Mouse (Mus musculus) embryo, embryonic 9.5 days (tissue): ENCODE results near the gene Tmed6.
"Not testable (repeated sequence)": the region's sequence is repeated elsewhere in the genome, so short reads cannot be mapped to it uniquely, and the experiment has no call there.

Source experiments
- DNase-seq: peaks from one replicate; pipeline ENCODE4 v3.0.0-alpha.2; 2017; ENCODE audit errors: extremely low spot score

Gene Tmed6

DNA sequence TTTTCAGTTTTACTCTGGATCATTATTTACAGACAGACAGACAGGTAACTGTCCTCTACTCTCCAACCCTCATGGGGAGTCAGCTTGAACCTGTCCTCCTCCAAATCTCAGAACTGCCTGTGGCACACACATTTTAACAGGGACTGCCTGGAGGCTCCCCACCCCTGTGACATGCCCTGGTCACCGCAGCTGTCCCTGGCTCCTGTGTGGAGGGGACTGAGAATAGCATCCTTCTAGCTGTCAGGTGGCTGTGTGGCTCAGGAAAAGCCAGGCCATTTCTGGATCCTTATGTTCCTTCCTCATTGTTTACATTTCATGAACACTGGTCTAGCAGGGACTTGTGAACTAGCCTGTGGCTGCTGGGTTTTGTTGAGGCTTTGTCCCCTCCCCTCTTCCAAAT lies 8.7 kb upstream of the Tmed6 start:
- no peak for DNase-seq

DNA sequence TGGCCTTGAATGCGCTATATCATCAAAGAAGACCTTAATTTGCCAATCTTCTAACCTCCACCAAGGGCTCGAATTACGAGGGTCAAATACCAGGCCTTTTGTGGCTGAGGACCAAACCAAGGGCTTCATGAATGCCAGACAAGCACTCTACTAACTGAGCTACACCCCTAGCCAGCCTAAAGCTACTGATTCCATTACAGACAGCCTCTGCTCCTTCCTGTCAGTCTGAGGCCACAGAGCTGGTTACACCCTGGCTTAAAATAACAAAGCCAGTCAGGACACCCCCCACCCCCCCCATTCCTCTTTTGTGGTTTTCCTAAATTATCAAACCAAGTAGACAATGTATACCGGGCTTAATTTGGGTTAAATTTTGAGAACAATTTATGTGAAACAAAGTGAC lies 8.3 kb upstream of the Tmed6 start:
- DNase-seq = no peak

DNA sequence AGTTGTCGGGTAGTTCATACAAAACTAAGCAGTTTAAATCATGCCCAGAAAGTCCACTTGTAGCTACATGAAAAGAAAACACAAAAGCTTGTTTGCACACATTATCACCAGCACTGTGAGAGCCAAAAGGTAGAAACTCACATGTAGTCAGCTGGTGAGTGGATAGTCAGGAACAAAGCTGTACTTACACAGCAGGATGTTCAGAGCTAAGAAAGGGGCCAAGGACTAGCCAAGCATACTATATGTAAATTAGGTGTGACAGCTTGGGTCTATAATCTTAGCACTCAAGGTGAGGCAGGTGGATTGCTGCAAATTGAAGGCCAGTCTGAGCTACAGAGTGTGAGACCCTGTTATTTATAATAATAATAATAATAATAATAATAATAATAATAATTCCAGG lies 2.8 kb downstream of the Tmed6 start:
- DNase-seq = no peak

- DNase-seq = no peak
These were observed 8.5 kb downstream of the Tmed6 start for GRCm38 (mm10) chr8:107056973-107057369.

- peak; percentile 95 for DNase-seq
These were observed 9.1 kb downstream of the Tmed6 start, which contains the start of the genes Cog8 and Nip7 for GRCm38 (mm10) chr8:107056076-107056972. Cog8 (minus strand) TSS chr8:107056689. Nip7 (plus strand) TSS chr8:107056877.

GRCm38 (mm10) chr8:107052046-107052445 lies 13.4 kb downstream of the Tmed6 start:
- DNase-seq = no peak

DNA sequence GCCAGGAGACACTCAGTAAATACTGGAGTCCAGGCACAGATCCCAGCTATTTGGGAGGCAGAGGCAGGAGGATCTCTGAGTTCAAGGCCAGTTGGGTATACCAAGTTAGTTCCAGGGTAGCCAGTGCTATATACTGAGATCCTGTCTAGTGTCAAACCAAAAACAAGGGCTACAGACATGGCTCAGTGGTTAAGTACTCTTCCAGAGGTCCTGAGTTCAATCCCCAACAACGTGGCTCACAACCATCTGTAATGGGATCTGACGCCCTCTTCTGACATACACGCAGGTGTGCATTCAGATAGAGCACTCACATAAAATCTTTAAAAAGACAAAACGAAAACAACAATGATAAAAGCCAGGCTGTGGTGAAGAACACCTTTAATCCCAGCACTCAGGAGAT lies 16.0 kb downstream of the Tmed6 start:
- DNase-seq = no peak

- DNase-seq = peak; percentile 78
These were observed 17.1 kb downstream of the Tmed6 start, which contains the start of gene Pdf for GRCm38 (mm10) chr8:107048061-107048941. Pdf (minus strand) TSS chr8:107048614.

DNA sequence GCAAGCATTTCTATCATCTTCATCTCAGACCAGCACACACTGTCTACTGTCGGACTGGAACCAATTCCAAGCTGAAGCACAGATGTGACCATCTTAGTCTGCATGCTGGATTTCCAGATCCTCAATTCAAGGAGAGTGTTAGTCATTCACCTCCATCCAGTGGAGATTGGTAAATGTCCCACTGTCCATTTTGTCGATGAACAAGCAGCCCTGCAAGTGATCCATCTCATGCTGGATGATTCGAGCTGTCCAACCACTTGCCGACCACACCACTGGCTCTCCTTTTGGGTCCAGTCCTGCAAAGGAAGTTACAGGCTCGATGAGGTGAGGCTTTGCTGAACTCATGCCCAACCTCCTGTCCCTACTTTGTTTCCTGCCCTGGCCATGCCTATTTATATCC lies 18.5 kb downstream of the Tmed6 start:
- no peak for DNase-seq

DNA sequence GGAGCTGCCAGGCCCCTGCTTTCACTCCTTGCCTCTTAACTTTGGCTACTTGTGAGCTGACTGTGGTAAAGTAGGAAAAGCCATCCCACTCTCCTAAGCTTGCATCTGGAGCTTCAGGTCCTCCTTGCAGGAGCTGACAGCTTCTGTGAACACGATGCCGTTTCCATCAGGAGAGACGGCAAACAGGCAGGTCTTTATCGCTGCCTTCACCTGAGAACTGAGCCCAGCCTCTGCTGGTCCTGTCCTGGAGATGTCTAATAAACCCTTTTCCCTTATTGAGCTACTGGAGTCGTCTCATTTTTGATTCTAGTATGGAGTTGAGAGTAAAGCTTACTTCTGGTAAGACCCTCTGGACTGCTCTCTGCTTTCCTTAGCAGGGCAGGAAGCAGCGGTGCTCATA lies 20.0 kb downstream of the Tmed6 start:
- DNase-seq = no peak

DNA sequence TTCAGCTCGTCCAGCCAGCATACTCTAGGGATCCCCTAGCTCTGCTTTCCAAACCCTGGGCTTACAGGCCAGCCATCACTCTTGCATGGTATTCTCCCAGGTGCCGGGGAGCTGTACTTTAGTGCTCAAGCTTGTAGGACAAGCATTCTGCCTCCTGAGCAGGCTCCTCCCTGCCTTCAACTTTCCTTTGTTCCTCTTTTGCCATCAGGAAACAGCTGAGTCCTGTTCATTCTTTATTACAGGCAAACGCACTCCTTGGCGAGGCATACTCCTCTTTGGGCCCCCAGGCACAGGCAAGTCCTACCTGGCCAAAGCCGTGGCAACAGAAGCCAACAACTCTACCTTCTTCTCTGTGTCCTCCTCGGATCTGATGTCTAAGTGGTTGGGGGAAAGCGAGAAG lies 24.8 kb downstream of the Tmed6 start:
- no peak for DNase-seq

DNA sequence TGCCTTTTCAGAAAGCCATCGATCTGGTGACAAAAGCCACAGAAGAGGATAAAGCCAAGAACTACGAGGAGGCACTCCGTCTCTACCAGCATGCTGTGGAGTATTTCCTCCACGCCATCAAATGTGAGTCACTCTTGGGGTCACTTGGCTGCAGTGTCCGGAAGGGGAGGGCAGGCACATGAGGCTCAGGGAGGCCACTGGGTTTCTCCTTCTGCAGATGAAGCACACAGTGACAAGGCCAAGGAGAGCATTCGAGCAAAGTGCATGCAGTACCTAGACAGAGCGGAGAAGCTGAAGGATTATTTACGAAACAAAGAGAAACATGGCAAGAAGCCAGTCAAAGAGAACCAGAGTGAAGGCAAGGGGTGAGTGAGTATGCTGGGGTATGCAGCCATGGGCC lies 28.8 kb downstream of the Tmed6 start:
- no peak for DNase-seq

DNA sequence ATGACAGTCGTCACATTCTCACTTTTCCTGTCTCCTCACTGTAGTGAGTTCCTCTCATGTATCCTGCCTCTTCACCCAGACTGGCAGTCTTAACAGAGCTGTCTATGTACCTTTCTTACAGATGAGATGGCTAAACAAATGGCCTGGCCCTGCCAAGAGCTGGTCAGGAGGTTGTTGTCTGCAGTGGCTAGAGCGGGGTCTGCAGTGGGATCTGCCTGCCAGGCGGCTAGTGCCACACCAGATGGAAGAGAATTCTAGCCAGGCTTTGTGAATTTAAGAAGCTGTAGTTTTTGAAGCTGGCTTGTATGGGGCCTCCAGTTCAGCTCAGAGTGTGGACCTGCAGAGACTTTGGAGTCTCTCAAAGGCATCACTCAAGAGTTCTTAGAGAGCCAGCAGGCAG lies 29.8 kb downstream of the Tmed6 start:
- DNase-seq = no peak

GRCm38 (mm10) chr8:107033609-107034008 lies 31.8 kb downstream of the Tmed6 start:
- not testable (repeated sequence) for DNase-seq

- no peak for DNase-seq
These were observed 33.8 kb downstream of the Tmed6 start for GRCm38 (mm10) chr8:107031577-107032090.

DNA sequence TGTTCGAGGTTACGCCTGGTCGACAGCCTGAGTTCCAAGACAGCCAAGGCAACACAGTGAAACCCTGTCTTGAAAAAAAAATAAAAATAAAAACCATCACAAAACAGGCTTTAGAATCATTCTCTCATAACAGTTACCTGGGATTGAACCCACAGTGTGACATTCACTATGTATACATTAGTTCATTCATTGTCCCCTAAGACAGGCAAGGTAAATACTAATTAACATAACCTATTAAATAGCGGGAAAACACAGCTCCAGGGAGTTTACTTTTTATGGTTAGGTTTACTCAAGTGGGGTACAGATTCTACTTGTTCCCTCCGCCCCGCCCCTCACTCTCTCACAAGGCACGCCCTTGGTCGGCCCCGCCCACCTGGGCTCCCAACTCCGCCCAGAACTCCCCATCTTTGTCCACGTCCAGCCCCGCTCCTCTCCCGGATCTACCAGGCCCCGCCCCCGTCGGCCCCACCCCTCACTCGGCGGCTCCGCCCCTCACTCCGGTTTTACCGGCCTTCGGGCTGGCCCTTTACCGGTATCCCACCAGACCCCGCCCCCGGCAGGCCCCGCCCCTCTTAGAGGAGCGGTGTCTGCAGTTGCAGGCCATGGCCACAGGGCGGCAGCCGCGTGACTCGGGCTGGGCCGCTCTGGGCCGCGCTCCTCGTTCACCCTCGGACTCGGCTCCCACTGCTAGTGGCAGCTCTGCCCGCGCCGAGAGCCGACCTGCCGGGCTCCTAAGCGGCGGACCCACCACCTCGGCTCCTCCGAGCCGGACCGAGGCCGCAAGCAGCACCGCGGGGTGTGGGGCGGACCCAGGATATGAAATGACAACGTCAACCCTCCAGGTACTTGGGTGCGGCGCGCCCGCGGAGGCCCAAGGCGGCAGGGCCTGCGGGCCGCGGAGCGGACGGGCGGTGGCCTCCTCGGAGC lies 34.5 kb downstream of the Tmed6 start, which contains the start of gene Vps4a:
Vps4a (plus strand) TSS at position 573 of the 927 bp plus-strand sequence.
- peak; percentile 99 for DNase-seq

DNA sequence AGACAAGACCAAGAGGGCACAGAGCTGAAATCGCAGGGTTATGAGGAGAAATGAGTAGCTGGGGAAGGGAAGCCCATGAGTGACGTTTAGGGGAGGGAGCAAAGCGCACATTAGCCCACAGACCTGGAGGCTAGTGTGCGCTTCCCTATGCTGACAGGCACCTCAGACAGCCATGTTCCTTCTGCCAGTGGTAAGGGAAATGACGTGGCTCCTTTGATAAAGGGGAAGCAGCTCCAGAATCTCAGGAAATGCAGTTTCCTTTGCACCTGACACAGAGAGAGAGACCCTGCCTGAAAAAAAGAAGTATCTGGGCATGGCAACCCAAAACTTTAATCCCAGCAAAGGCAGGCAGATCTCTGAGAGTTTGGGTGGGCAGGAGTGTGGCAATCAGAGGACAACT lies 35.4 kb downstream of the Tmed6 start:
- DNase-seq = no peak

GRCm38 (mm10) chr8:107029310-107029709 lies 36.1 kb downstream of the Tmed6 start:
- DNase-seq = no peak

DNA sequence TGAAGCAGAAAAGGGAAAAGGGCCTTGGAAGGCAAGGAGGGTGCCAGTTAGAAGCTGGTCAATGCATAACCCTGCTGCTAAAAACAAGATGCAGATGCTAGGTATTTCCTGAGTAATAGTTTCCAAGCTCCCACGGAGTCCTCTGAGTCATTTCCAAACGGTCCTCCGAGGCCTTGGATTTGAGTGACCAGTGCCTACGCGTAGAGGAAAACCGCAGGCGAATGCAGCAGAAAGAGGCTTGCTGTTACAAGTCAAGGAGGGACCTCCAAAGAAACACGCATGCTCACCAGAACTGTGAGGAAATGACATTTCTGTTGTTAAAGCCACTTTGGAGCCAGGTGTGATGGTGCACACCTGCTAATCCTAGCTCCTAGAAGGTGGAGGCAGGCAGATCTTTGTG lies 42.0 kb downstream of the Tmed6 start:
- DNase-seq = no peak

DNA sequence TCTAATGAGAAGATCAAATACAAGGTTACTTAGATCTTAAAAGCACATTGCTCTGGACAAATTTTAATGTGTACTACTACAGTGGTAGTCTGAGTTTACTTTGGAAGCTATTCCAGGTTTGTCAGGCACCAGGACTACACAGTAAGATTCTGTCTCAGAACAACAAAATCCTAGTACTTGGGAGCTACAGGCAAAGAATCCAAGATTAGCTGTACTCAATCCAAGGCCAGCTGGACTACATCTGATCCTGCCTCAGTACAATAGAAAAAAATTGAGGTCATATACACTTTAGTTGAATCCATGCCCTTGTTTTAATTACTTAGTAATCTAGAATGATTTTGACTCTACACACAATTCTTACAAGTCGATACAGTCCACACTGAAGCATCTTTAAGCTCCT lies 50.5 kb downstream of the Tmed6 start:
- DNase-seq = no peak

GRCm38 (mm10) chr8:107012666-107013065 lies 52.8 kb downstream of the Tmed6 start:
- no peak for DNase-seq
